Mouse (Mus musculus): ENCODE results near the gene Krt34.

GRCm38 (mm10) chr11:100050451-100050850 is 9.1 kb upstream of the Krt34 start, which contains the start of gene Krt31:
- TF ChIP-seq CTCF (IDR thresholded peaks at IDR 0.05; ENCODE audit: borderline replicate concordance, insufficient read depth, low read length) (no peak), POLR2A (IDR thresholded peaks at IDR 0.05; ENCODE audit: low read depth, low read length) (no peak)
